In the genomic region with DNA sequence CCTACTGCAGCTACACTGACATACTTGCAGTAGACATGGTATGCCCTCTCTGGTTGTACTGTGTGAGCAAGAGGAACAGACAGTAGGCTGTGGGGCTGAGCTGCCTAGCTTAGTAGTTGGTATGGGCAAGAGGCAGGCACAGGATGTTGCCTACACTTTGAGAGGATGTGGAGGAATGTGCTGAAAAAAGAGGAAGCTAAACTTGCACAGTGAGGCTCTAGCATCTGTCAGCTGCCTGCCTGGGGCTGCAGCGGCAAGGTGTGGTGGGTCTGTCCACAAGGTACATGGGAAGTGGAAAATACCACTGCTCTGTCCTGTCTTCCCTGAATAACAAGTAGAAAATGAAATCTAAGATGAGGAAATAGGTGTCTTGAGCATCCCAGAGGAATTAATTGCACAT, we compare ENCODE assay signal across 15 mouse cellular contexts. TPM values are rescaled to one million over a fixed set of nuclear protein-coding genes. Genes with fewer than 3 reads are reported as not detected.
DNase-seq lines count a peak whose midpoint lies in the region; ATAC-seq and TF ChIP-seq lines count a peak whose summit lies in the region.
"Had no signal": no experiment of that assay in that cellular context is flagged by ENCODE, and none has a peak within 500 bp of the region (broad histone marks: within the 10 kb centered on the region; RNA-seq: fewer than 3 reads in every experiment).

No protein-coding gene starts in this region.

- TF ChIP-seq POLR2A in lung, adult 2 months (IDR thresholded peaks at IDR 0.05; ENCODE audit: borderline replicate concordance, extremely low read depth, low read depth, low read length): no peak

- no peaks in the 10 kb centered on the region for H3K9me3 ChIP-seq in G1E (replicated peaks)
- H3K9me3 ChIP-seq: embryonic facial prominence, embryonic 12.5 days; midbrain, embryonic 12.5 days had no signal

- H3K27me3 ChIP-seq in G1E (ENCODE audit: insufficient read depth, low read length): no peaks in the 10 kb centered on the region
- H3K27me3 ChIP-seq: embryonic facial prominence, embryonic 12.5 days had no signal

- DNase-seq in lung, postnatal 36 days: peak; percentile 30
- no peak for DNase-seq in lung, adult 2 months
- no peak for DNase-seq in G1E (ENCODE audit: low spot score)
- DNase-seq in layer of hippocampus, adult 11-12 months (ENCODE audit: low spot score): no peak
- DNase-seq in kidney, postnatal 10 days: no peak
- DNase-seq: adrenal gland, adult 8-10 months; cerebellum, adult 11-12 months; gastrocnemius, postnatal 25 days; right cerebral cortex, postnatal 25 days had no signal

- WGBS in lung, adult 2 months: 58% methylated on average over 1 of the region's 1 CpGs

- TF ChIP-seq CTCF in lung, adult 2 months (IDR thresholded peaks at IDR 0.05; ENCODE audit: insufficient read depth, low read length): no peak
- TF ChIP-seq CTCF in G1E (IDR thresholded peaks at IDR 0.05; ENCODE audit: low read depth, low read length): no peak

- peak; percentile 74 for ATAC-seq in G1E (ENCODE audit: extremely low read depth, insufficient number of reproducible peaks, low FRiP score, poor library complexity, severe bottlenecking)
- peak; percentile 93 to 97 for ATAC-seq in hematopoietic stem cell, adult 5-6 weeks (replicated peaks in 1 of 2; ENCODE audit: insufficient read depth in 1 of 2, low FRiP score in 2 of 2, low TSS enrichment in 1 of 2, low read depth in 1 of 2, poor library complexity in 2 of 2, severe bottlenecking in 2 of 2)
- peak; percentile 73 for ATAC-seq in neutrophil, adult 5-6 weeks (ENCODE audit: extremely low read depth, insufficient number of reproducible peaks, low FRiP score, poor library complexity, severe bottlenecking)
- ATAC-seq: forebrain, embryonic 14.5 days; intestine, postnatal 0 days had no signal

- peaks cover 98% of the 10 kb centered on the region for H3K36me3 ChIP-seq in G1E (replicated peaks)

- no peaks in the 10 kb centered on the region; the same call in 1 of the 2 replicates for H3K4me1 ChIP-seq in lung, adult 2 months (ENCODE audit: control insufficient read depth, insufficient read depth, low read length)
- H3K4me1 ChIP-seq in G1E (ENCODE audit: insufficient read depth, low read depth, low read length): peaks cover 30% of the 10 kb centered on the region

- no peak overlapping the region for H3K4me3 ChIP-seq in lung, adult 2 months (replicated peaks; ENCODE audit: extremely low read depth, low read depth, low read length)
- no peak overlapping the region for H3K4me3 ChIP-seq in G1E (ENCODE audit: low read depth, low read length)
- H3K4me3 ChIP-seq: embryonic facial prominence, embryonic 12.5 days; midbrain, embryonic 12.5 days had no signal

RNA-seq across cellular contexts. Expression of a gene that starts 6.5 kb away (rescaled TPM):
- polyA plus RNA-seq in lung, adult 2 months (2012; rRNA removed): 60.7 and 67.3 TPM in 2 replicates
- 6.7 and 9.4 TPM in 2 replicates for total RNA-seq in G1E (2014; fragmentation: Nextera tagmentation)
- 14.4 and 19.1 TPM in 2 replicates for total RNA-seq in G1E (2017)
- 18.5 and 20.9 TPM in 2 replicates for polyA plus RNA-seq in G1E (2012)
- total RNA-seq in hematopoietic stem cell, adult 5-6 weeks (2017): 12.0 and 19.9 TPM in 2 replicates
- total RNA-seq in neutrophil, adult 5-6 weeks (2017): 48.0 and 59.0 TPM in 2 replicates

RNA-seq across cellular contexts. Expression of a gene that starts 9.9 kb away (rescaled TPM):
- polyA plus RNA-seq in lung, adult 2 months (2012; rRNA removed): 60.9 and 69.0 TPM in 2 replicates
- total RNA-seq in G1E (2014; fragmentation: Nextera tagmentation): 13.7 and 17.5 TPM in 2 replicates
- total RNA-seq in G1E (2017): 35.7 and 51.5 TPM in 2 replicates
- 32.3 and 38.6 TPM in 2 replicates for polyA plus RNA-seq in G1E (2012)
- total RNA-seq in hematopoietic stem cell, adult 5-6 weeks (2017): 34.2 and 64.2 TPM in 2 replicates
- 102 and 111 TPM in 2 replicates for total RNA-seq in neutrophil, adult 5-6 weeks (2017)

RNA-seq across cellular contexts. Expression of a gene that starts 22.3 kb away (rescaled TPM):
- 47.3 and 49.1 TPM in 2 replicates for polyA plus RNA-seq in lung, adult 2 months (2012; rRNA removed)
- total RNA-seq in G1E (2014; fragmentation: Nextera tagmentation): 103 and 116 TPM in 2 replicates
- 92.0 and 95.4 TPM in 2 replicates for total RNA-seq in G1E (2017)
- polyA plus RNA-seq in G1E (2012): 15.1 and 20.0 TPM in 2 replicates
- 88.3 and 101 TPM in 2 replicates for total RNA-seq in hematopoietic stem cell, adult 5-6 weeks (2017)
- 69.2 and 80.1 TPM in 2 replicates for total RNA-seq in neutrophil, adult 5-6 weeks (2017)

RNA-seq across cellular contexts. Expression of a gene that starts 29.4 kb away (rescaled TPM):
- polyA plus RNA-seq in lung, adult 2 months (2012; rRNA removed): 6.0 and 6.4 TPM in 2 replicates
- not detected in 2 replicates for total RNA-seq in G1E (2014; fragmentation: Nextera tagmentation)
- 0.06 and 0.27 TPM in 2 replicates for total RNA-seq in G1E (2017)
- not detected in 2 replicates for polyA plus RNA-seq in G1E (2012)
- 0.84 and 1.4 TPM in 2 replicates for total RNA-seq in hematopoietic stem cell, adult 5-6 weeks (2017)
- total RNA-seq in neutrophil, adult 5-6 weeks (2017): 14.5 and 14.8 TPM in 2 replicates
- polyA plus RNA-seq: embryonic facial prominence, embryonic 12.5 days; forebrain, embryonic 14.5 days; midbrain, embryonic 12.5 days had no signal

RNA-seq across cellular contexts. Expression of a gene that starts 35.1 kb away (rescaled TPM):
- 1.7 and 2.6 TPM in 2 replicates for polyA plus RNA-seq in lung, adult 2 months (2012; rRNA removed)
- total RNA-seq in G1E (2014; fragmentation: Nextera tagmentation) (0.29 and 3.5 TPM in 2 replicates), G1E (2017) (1.2 TPM in 2 replicates)
- 1.00 and 1.1 TPM in 2 replicates for polyA plus RNA-seq in G1E (2012)
- 2.8 and 2.9 TPM in 2 replicates for total RNA-seq in hematopoietic stem cell, adult 5-6 weeks (2017)
- total RNA-seq in neutrophil, adult 5-6 weeks (2017): 3.7 and 4.2 TPM in 2 replicates
